Mouse (Mus musculus) Patski (cell line): ENCODE results near the gene Tmem151a. TPM values are rescaled to one million over a fixed set of nuclear protein-coding genes. Genes with fewer than 3 reads are reported as not detected.

Source experiments
- ATAC-seq: fragments of 100-300 bp; one replicate; pipeline ENCODE4 v1.8.0; 2021
- CTCF ChIA-PET: fragments of 350-600 bp; sonication (Branson Sonifier 250); formaldehyde crosslinking; loops from one replicate; lab custom pipeline; 2022; ENCODE audit warnings: inconsistent platforms; lab: Charles Lee
- POLR2A ChIA-PET: fragments of 350-600 bp; sonication (Branson Sonifier 250); formaldehyde crosslinking; loops from one replicate; lab custom pipeline; 2022; ENCODE audit warnings: antibody characterized with exemption, inconsistent platforms; lab: Charles Lee
- DNase-seq: peaks from one replicate; pipeline ENCODE4 v3.0.0-alpha.2; 2011; ENCODE audit warnings: low read depth, low spot score
- H3K27me3 ChIP-seq: fragments of 371-371 bp; one replicate; pipeline ENCODE4 v1.5.1; 2021
- CTCF ChIP-seq: fragments of 100-300 bp; IDR thresholded peaks from one replicate; pipeline ENCODE4 v1.5.1; 2021
- in situ Hi-C: fragments of 300-500 bp; cut with MboI; formaldehyde crosslinking; loops from 3 replicates; pipeline ENCODE4 v1.11.1; 2018; ENCODE audit warnings: low pct_unique_long_range_greater_than_20kb, mixed read lengths
- polyA plus RNA-seq: library from polyadenylated mRNA; unstranded; gene quantifications from one replicate; pipeline ENCODE4 v1.2.3, GENCODE M21; 2021

The Tmem151a gene
- polyA plus RNA-seq, 1 experiment from 2014 or later = 0.39 TPM

DNA sequence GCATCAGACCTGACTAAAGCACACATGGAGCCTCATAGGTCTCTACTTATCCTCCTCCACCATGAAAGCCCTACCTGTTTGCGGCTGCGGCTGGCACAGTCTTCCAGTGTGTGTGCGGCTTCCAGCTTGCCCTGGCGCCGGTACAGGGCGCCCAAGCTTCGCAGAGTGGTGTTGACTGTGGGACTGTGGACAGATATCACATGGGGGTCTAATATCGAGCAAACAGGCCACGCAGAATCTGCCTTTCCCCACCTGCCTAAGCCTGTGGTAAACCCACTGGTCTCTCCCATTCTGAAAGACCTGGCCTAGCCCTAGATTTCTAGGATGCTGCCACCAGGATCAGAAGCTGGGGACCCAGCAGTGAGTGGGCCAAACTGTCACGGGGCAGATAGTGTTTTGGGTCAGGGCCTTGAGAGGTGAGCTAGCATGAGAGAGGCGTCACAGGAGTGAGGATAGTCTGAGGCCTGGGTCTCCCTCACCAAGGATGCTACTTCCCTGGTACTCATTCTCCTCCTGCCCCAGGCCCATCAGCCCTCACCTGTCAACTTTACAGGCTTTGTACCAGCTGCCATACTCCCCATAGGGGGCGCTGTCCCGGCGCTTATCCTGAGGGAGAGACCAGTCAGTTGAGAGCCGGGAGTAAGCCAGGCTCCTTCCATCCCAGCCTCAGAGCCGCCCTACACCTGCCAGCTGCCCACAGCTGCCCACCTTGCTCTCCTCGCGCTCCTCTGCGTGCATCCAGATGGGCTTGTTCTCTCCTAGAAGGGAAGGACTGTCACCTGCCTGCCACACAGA is 24.5 kb upstream of the Tmem151a start:
- CTCF ChIA-PET = interaction anchor here (1.2 to 2.1 kb wide), 5 partner anchors 7 to 42 kb away, joined by 4 to 6 read pairs (median 5); partner anchors contain the start of gene Yif1a
- no peaks in the 10 kb centered on the region for H3K27me3 ChIP-seq
- POLR2A ChIA-PET = interaction anchor here (0.9 kb wide), 1 partner anchor 76 kb away, joined by 3 read pairs; no protein-coding TSS in a partner anchor

DNA sequence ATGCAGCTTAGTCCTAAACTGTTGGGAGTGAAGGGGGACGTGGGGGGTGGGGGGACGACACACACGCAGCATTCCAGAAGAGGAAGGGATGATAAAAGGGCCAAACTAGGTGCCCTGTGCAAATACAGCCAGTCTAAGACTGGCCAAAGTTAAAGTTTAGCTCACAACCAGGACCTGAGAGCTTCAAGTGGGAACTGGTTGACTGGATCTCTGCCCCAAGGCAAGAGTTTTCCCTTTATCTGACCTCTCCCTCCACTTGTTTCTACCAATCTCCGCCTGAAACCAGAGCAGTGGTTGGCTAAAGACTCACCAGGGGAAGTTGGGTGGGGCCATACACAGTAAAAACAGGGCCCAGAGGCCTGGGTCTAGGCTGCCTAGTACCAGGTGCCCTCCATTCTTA is 23.4 kb upstream of the Tmem151a start:
- ATAC-seq (peak; percentile 5), DNase-seq (no peak)
- ChIA-PET CTCF (interaction anchor here (1.4 to 2.1 kb wide), 5 partner anchors 8 to 31 kb away, joined by 4 to 6 read pairs (median 5); partner anchors contain the start of gene Yif1a), POLR2A (no interaction called here)
- in situ Hi-C loops = no loop called here
- H3K27me3 ChIP-seq = no peaks in the 10 kb centered on the region
- no peak for TF ChIP-seq CTCF

More for the DNA sequence above, 24.5 kb upstream of the Tmem151a start:
- in situ Hi-C loops = no loop called here
- TF ChIP-seq CTCF = no peak
- DNase-seq (no peak), ATAC-seq (no peak)

DNA sequence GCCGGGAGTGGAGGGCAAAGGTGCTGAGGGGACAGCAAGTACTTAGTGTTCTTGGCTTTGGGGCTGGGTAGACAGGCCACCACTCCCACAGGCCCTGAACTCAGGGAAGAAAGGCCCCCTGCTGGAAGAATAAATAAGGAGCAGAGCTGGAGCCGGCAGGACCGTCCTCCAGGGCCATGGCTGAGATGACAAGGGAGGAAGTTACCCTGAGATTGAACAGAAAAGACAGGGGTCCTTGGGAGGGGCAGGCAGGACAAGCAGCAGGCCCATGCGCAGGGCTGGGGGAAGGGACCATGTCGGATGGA is 22.9 kb upstream of the Tmem151a start:
- ATAC-seq = peak; percentile 53
- ChIA-PET POLR2A (no interaction called here), CTCF (interaction anchor here (1.2 to 2.1 kb wide), 5 partner anchors 8 to 31 kb away, joined by 4 to 6 read pairs (median 5); partner anchors contain the start of genes Klc2 and Yif1a)
- no peaks in the 10 kb centered on the region for H3K27me3 ChIP-seq
- in situ Hi-C loops = no loop called here
- no peak for DNase-seq
- no peak for TF ChIP-seq CTCF

DNA sequence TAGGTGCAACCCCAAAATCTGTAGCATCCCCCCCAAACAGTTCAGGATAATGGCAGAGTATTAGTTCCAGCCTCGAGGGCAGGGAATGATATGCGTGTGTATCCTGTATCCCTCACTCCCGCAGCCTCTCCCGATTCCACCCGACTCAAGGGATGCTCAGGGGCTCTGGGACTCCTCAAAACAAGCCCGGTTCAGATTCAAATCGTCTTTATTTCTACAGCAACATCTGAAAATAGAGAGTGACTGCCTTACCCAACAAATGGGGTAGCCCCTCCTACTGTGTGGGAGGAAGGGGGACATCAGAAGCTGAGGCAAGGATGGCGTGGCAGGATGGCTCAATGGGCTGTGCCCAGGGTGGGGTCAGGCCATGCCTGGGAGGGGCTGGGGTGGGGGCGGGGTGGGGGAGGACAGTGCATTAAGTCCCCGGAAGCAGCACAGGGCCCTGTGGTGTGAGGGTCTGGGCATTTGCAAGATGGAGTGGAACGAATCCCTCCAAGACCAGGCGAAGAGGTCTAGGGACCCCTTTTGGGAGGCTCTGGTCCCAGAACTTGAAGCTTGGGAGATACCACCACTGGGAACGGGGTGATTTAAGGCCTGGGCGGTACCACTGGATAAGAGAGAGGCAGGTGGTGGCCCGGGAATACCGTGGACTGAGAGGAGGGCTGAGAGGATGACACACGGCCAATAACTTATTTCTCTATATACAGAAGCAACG is 22.4 kb upstream of the Tmem151a start:
- in situ Hi-C loops = no loop called here
- ChIA-PET POLR2A (interaction anchor here (1.2 to 1.4 kb wide), 2 partner anchors 10 kb away, joined by 3 to 4 read pairs; partner anchors contain the start of gene Klc2), CTCF (interaction anchor here (1.2 to 2.0 kb wide), 3 partner anchors 9 to 32 kb away, joined by 4 to 6 read pairs (median 5); partner anchors contain the start of gene Klc2)
- TF ChIP-seq CTCF = no peak
- DNase-seq (no peak), ATAC-seq (no peak)
- H3K27me3 ChIP-seq = no peaks in the 10 kb centered on the region

DNA sequence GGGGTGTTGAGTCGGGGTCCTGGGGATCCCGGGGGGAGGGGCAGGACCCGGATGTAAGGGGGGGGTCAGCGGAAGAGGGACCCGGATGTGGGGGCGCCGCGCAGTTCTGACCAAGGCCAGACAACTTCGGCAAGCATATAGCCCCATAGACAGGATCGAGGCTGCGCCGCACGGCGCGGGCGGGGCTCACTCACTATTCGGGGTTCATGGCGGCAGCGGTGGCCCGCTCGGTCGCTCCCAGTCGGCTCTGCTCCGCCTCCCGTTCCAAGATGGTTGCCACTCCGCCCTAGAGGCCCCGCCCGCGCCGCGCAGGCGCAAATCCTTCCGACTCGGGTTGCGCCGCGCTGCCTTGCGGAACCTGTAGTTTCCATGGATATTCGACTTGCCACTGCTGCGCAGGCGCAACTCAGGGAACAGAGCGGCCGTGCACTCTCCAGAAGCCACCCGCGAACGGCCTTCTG is 21.4 kb upstream of the Tmem151a start, which contains the start of gene Rab1b:
Gene Rab1b (minus strand): TSS at position 342 of the 461 bp plus-strand sequence.
- in situ Hi-C loops = no loop called here
- ATAC-seq = peak; percentile 62
- no peaks in the 10 kb centered on the region for H3K27me3 ChIP-seq
- ChIA-PET CTCF (no interaction called here), POLR2A (interaction anchor here (1.2 to 1.4 kb wide), 2 partner anchors 9 to 11 kb away, joined by 3 to 4 read pairs; partner anchors contain the start of gene Klc2)
- DNase-seq = peak; percentile 80
- TF ChIP-seq CTCF = no peak

DNA sequence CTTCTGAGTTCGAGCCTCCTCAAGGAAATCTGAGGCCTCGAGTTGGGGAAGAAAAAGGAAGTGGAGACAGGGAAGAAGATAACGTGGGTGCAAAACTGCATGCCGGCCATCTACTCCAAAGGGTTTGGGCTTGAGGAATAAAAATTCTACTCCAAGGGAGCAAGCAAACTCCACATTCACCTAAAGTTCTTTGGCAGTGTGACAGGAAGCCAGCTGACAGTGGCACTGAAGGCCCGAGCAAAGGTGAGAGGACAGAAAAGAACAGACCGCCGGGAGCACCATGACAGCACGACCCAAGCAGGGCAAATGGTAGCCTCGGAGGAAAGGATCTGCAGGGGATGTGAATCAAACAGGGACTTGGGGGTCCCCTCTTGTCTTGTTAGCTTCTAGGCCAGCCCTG is 20.7 kb upstream of the Tmem151a start:
- POLR2A ChIA-PET = interaction anchor here (0.6 to 1.4 kb wide), 2 partner anchors 12 to 46 kb away, joined by 3 read pairs; partner anchors contain the start of gene Klc2
- DNase-seq (no peak), ATAC-seq (no peak)
- H3K27me3 ChIP-seq = no peaks in the 10 kb centered on the region
- CTCF ChIA-PET = interaction anchor here (1.8 kb wide), 1 partner anchor 16 kb away, joined by 5 read pairs; no protein-coding TSS in a partner anchor
- TF ChIP-seq CTCF = no peak
- in situ Hi-C loops = no loop called here

DNA sequence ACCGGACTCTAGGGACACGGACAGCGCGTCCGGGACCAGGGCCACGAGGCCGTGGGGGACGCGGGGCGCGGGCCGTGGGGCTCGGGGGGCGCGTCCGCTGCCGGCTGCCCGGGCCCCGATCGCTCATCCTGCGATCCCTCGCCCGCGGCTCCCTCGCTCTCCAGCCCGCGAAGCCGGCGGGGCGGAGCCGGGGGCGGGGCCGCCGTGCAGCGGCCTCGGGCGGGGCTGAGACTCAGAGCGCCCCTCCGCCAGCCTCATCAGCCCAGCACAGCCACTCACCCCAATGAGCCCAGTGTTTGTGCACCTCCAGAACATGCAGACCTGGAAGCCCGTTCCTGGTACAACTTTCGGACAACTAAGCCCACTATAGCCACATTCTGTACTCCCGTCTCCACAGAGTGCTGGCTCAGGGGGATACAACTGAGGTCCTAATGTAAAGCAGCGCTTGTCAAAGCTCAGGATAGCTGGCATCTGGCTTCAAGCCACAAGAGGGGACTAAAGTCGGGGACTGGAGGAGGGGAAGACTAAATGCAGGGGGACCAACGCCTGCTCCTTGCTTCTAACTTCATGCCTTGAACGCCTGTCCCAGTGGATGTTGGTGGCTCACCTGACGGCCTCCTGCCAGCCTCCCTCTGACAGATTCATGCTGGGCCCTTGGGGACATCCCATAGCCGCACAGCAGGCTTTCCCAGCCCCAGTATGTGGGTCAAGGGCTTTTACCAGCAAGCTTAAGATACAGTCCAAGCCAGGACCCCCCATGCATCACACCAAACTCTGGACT is 13.2 kb upstream of the Tmem151a start, which contains the start of gene Cnih2:
Gene Cnih2 (minus strand): TSS at position 159 of the 781 bp plus-strand sequence.
- in situ Hi-C loops = no loop called here
- no peak for ATAC-seq
- CTCF ChIA-PET = no interaction called here
- POLR2A ChIA-PET = no interaction called here
- no peak for DNase-seq
- TF ChIP-seq CTCF = no peak
- no peaks in the 10 kb centered on the region for H3K27me3 ChIP-seq

DNA sequence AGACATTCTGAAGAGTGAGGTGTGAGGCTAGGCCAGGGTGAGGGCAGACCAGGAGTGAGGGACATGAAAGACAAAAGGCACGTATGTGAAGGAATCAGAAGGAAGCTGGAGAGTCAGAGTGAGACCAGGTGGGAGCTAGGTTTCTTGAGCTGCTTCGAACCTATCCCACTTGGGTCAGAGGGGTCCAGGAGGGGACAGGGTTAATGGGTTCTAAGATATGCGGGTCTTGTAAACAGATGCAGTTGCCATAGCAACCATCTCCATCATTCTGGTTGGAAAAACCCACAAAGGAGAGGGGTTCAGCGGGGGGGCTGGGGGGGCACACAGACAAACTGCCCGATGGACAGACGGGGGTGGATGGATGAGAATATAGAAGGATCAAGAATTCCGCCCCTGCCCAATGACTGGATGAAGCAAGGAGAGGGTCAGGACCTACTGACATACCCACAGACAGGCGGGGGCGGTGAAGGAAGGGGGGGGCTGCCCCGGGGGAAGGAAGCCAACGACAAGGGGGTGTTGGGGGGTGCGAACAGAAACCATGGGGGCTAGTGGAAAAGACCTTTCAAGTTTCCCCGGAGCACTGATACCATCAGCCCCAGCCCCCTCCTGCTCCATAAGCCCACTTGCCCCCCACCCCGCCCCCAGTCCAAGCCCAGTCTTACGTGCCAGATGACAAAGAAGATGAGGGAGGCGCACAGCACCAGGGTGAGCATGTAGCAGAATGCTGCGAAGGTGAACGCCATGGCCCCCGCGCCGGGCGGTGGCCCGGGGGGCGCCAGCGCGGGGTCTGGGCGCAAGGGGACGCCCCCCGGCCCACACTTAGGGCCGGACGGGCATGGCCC is 12.4 kb upstream of the Tmem151a start:
- CTCF ChIA-PET = interaction anchor here (1.5 kb wide), 1 partner anchor 9 kb away, joined by 3 read pairs; the partner anchor contains the start of gene Yif1a
- H3K27me3 ChIP-seq = no peaks in the 10 kb centered on the region
- in situ Hi-C loops = no loop called here
- DNase-seq (no peak), ATAC-seq (no peak)
- POLR2A ChIA-PET = interaction anchor here (1.0 kb wide), 1 partner anchor 10 kb away, joined by 4 read pairs; the partner anchor contains the start of gene Rab1b
- no peak for TF ChIP-seq CTCF
